Mouse (Mus musculus): Measurements from ENCODE around the gene Ccdc113.
"Not testable (repeated sequence)": the region's sequence is repeated elsewhere in the genome, so short reads cannot be mapped to it uniquely, and the experiment has no call there.

Gene Ccdc113

GRCm38 (mm10) chr8:95601306-95601705 lies 67.4 kb downstream of the Ccdc113 start:
- in situ Hi-C loops (cut with MboI, MseI) = loop anchor here (5.0 kb wide), 2 partner anchors 96 to 231 kb away; no protein-coding TSS in a partner anchor

GRCm38 (mm10) chr8:95602168-95602567 lies 68.3 kb downstream of the Ccdc113 start:
- in situ Hi-C loops (cut with MboI, MseI) = loop anchor here (5.0 kb wide), 2 partner anchors 95 to 230 kb away; no protein-coding TSS in a partner anchor

- in situ Hi-C loops (cut with MboI, MseI) = not testable (repeated sequence)
Observed at GRCm38 (mm10) chr8:95606509-95606908, 72.6 kb downstream of the Ccdc113 start.

GRCm38 (mm10) chr8:95607210-95607609 lies 73.3 kb downstream of the Ccdc113 start:
- in situ Hi-C loops (cut with MboI, MseI) = no loop called here

All from T-helper 2 cell (primary cell).